Mouse (Mus musculus) midbrain, embryonic 11.5 days (tissue): ENCODE measurements around the gene Gramd1a. TPM values are rescaled to one million over a fixed set of nuclear protein-coding genes. Genes with fewer than 3 reads are reported as not detected.
A peak's percentile ranks its signal among the peaks of the same experiment; 100 is the strongest.

Experiments
- ATAC-seq: fragments of 200-750 bp; cut with Nextera tagmentation; 2 replicates; pipeline ENCODE4 v1.8.0; 2017; ENCODE audit warnings: moderate TSS enrichment, moderate library complexity; ENCODE audit not compliant: low FRiP score
- DNase-seq: peaks from one replicate; pipeline ENCODE4 v3.0.0; 2015; ENCODE audit warnings: low spot score; ENCODE audit errors: missing footprints
- H3K27ac ChIP-seq: fragments of 300-500 bp; sonication (generic); 2 replicates; pipeline ENCODE4 v1.5.1; 2014; ENCODE audit warnings: low read depth, low read length
- H3K27me3 ChIP-seq: fragments of 300-500 bp; sonication (generic); 2 replicates; pipeline ENCODE4 v1.6.1; 2014; ENCODE audit warnings: mild to moderate bottlenecking, low read length, moderate library complexity, mixed read lengths; ENCODE audit not compliant: control insufficient read depth, insufficient read depth
- H3K36me3 ChIP-seq: fragments of 300-500 bp; sonication (generic); 2 replicates; pipeline ENCODE4 v1.6.1; 2014; ENCODE audit warnings: mild to moderate bottlenecking, low read length, moderate library complexity, mixed read lengths; ENCODE audit not compliant: control insufficient read depth, insufficient read depth
- H3K4me1 ChIP-seq: fragments of 300-500 bp; sonication (generic); 2 replicates; pipeline ENCODE4 v1.6.1; 2014; ENCODE audit warnings: low read length; ENCODE audit not compliant: control insufficient read depth, insufficient read depth
- H3K4me2 ChIP-seq: fragments of 300-500 bp; sonication (generic); 2 replicates; pipeline ENCODE4 v1.6.1; 2014; ENCODE audit warnings: mild to moderate bottlenecking, moderate library complexity
- H3K4me3 ChIP-seq: fragments of 300-500 bp; sonication (generic); 2 replicates; pipeline ENCODE4 v1.5.1; 2014; ENCODE audit warnings: low read depth, low read length
- H3K9ac ChIP-seq: fragments of 300-500 bp; sonication (generic); 2 replicates; pipeline ENCODE4 v1.6.1; 2014; ENCODE audit warnings: low read length
- H3K9me3 ChIP-seq: fragments of 300-500 bp; sonication (generic); 2 replicates; pipeline ENCODE4 v1.6.1; 2016; ENCODE audit warnings: low read length; ENCODE audit not compliant: control insufficient read depth
- WGBS: fragments of 180-500 bp; shearing (Covaris S2); extraction: QIAGEN DNeasy Blood & Tissue Kit; methylation state at CpG from one replicate; pipeline ENCODE4 v1.1.7; 2014; 5-methylcytosine and 5-hydroxymethylcytosine counted together
- polyA plus RNA-seq: library from polyadenylated mRNA; unstranded; fragments of >200 nt; fragmentation: Nextera tagmentation; extraction: Ambion mirVana; gene quantifications from 2 replicates; pipeline ENCODE4 v1.2.1, GENCODE M21; 2014

Gene Gramd1a
- polyA plus RNA-seq, 1 experiment from 2014 or later, result 104 TPM

GRCm38 (mm10) chr7:31153536-31154320, 2.0 kb downstream of the Gramd1a start:
- Histone ChIP-seq H3K9ac (no peak overlapping the region), H3K27ac (no peak overlapping the region), H3K36me3 (no peaks in the 10 kb centered on the region), H3K4me3 (no peak overlapping the region), H3K4me2 (no peak overlapping the region), H3K27me3 (no peaks in the 10 kb centered on the region), H3K9me3 (no peaks in the 10 kb centered on the region), H3K4me1 (peaks cover 5% of the 10 kb centered on the region; the same call in 1 of the 2 replicates)
- DNase-seq, result no peak
- WGBS, result 93% methylated on average over 6 of the region's 6 CpGs
- ATAC-seq, result no peak

GRCm38 (mm10) chr7:31151301-31152241, 4.1 kb downstream of the Gramd1a start:
- H3K27ac ChIP-seq, result peak overlapping the region; percentile 95
- peak overlapping the region; percentile 73 for H3K4me2 ChIP-seq
- WGBS, result 22% methylated on average over 23 of the region's 23 CpGs
- H3K4me3 ChIP-seq, result peak overlapping the region; percentile 86
- H3K36me3 ChIP-seq, result peaks cover 2% of the 10 kb centered on the region; the same call in 1 of the 2 replicates
- peak; percentile 29 for ATAC-seq
- H3K27me3 ChIP-seq, result no peaks in the 10 kb centered on the region
- no peaks in the 10 kb centered on the region for H3K9me3 ChIP-seq
- peak; percentile 97 for DNase-seq
- H3K4me1 ChIP-seq, result peaks cover 16% of the 10 kb centered on the region
- H3K9ac ChIP-seq, result peak overlapping the region; percentile 97

- H3K4me3 ChIP-seq, result peak overlapping the region; percentile 86
- H3K4me1 ChIP-seq, result peaks cover 16% of the 10 kb centered on the region
- DNase-seq (peak; percentile 98), ATAC-seq (peak; percentile 87)
- under 1% methylated on average over 59 of the region's 63 CpGs for WGBS
- peak overlapping the region; percentile 95 for H3K27ac ChIP-seq
- peak overlapping the region; percentile 73 for H3K4me2 ChIP-seq
- H3K27me3 ChIP-seq, result no peaks in the 10 kb centered on the region
- H3K9me3 ChIP-seq, result no peaks in the 10 kb centered on the region
- H3K36me3 ChIP-seq, result peaks cover 3% of the 10 kb centered on the region; the same call in 1 of the 2 replicates
- H3K9ac ChIP-seq, result peak overlapping the region; percentile 97
Observed at GRCm38 (mm10) chr7:31150566-31151300, 5.0 kb downstream of the Gramd1a start.

- H3K36me3 ChIP-seq, result peaks cover 3% of the 10 kb centered on the region; the same call in 1 of the 2 replicates
- H3K27ac ChIP-seq, result peak overlapping the region; percentile 95
- peak; percentile 10 for ATAC-seq
- H3K27me3 ChIP-seq, result no peaks in the 10 kb centered on the region
- WGBS, result 2% methylated on average over 19 of the region's 20 CpGs
- peak; percentile 96 for DNase-seq
- H3K4me2 ChIP-seq, result peak overlapping the region; percentile 73
- peak overlapping the region; percentile 97 for H3K9ac ChIP-seq
- H3K4me3 ChIP-seq, result peak overlapping the region; percentile 86
- H3K4me1 ChIP-seq, result peaks cover 16% of the 10 kb centered on the region
- no peaks in the 10 kb centered on the region for H3K9me3 ChIP-seq
Observed at GRCm38 (mm10) chr7:31149751-31150565, 5.7 kb downstream of the Gramd1a start.

- H3K27ac ChIP-seq, result peak overlapping the region; percentile 95
- peak overlapping the region; percentile 86 for H3K4me3 ChIP-seq
- WGBS, result 51% methylated on average over 9 of the region's 9 CpGs
- H3K4me1 ChIP-seq, result peaks cover 16% of the 10 kb centered on the region
- no peaks in the 10 kb centered on the region for H3K9me3 ChIP-seq
- DNase-seq (no peak), ATAC-seq (no peak)
- H3K9ac ChIP-seq, result peak overlapping the region; percentile 97
- H3K27me3 ChIP-seq, result no peaks in the 10 kb centered on the region
- H3K4me2 ChIP-seq, result peak overlapping the region; percentile 73
- H3K36me3 ChIP-seq, result peaks cover 3% of the 10 kb centered on the region; the same call in 1 of the 2 replicates
Observed at GRCm38 (mm10) chr7:31149271-31149670, 6.4 kb downstream of the Gramd1a start.

- Histone ChIP-seq H3K27me3 (no peaks in the 10 kb centered on the region), H3K4me3 (peak overlapping the region; percentile 86), H3K4me2 (peak overlapping the region; percentile 73), H3K27ac (peak overlapping the region; percentile 95), H3K9me3 (no peaks in the 10 kb centered on the region), H3K9ac (peak overlapping the region; percentile 97), H3K36me3 (peaks cover 3% of the 10 kb centered on the region; the same call in 1 of the 2 replicates), H3K4me1 (peaks cover 16% of the 10 kb centered on the region)
- WGBS, result 12% methylated on average over 9 of the region's 9 CpGs
- DNase-seq (peak; percentile 94), ATAC-seq (peak; percentile 66)
Observed at GRCm38 (mm10) chr7:31148756-31149155, 6.9 kb downstream of the Gramd1a start.

GRCm38 (mm10) chr7:31148086-31148485, 7.6 kb downstream of the Gramd1a start:
- Histone ChIP-seq H3K4me3 (peak overlapping the region; percentile 86), H3K9ac (peak overlapping the region; percentile 97), H3K36me3 (peaks cover 8% of the 10 kb centered on the region), H3K4me1 (peaks cover 16% of the 10 kb centered on the region), H3K27me3 (no peaks in the 10 kb centered on the region), H3K4me2 (peak overlapping the region; percentile 73), H3K9me3 (no peaks in the 10 kb centered on the region), H3K27ac (peak overlapping the region; percentile 95)
- WGBS, result 69% methylated on average over 3 of the region's 3 CpGs
- DNase-seq (no peak), ATAC-seq (no peak)
